Mouse (Mus musculus) kidney, postnatal 25 days (tissue): Measurements from ENCODE around the gene U90926.
A peak's percentile ranks its signal among the peaks of the same experiment; 100 is the strongest.

Source experiments
- DNase-seq, 2 experiments: peaks; one replicate each; pipeline ENCODE4 v3.0.0; 2021; ENCODE audit warnings: mixed read lengths in 2 of 2

U90926 gene

DNA sequence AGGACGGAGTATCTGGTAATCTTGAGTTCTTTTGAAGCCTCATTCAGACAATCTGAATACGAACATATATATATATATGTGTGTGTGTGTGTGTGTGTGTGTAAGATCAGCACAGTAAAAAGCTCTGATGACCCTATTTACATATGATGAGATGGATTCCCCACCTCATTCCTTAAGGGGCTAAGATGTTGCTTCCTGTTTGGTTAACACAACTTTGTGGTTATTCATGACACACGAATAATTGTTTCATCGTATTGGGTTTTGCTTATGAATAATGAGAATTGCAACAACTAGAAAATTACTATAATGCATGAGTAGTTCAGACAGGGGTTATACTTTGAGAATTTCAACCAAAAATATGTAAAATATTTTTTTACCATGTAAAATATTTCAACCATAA is at the start of gene U90926:
Gene U90926, minus strand, starts transcription at position 101 of the 400 bp plus-strand sequence.
- DNase-seq, result no peak

- no peak for DNase-seq
Observed at GRCm38 (mm10) chr5:92263761-92264359, 48.7 kb upstream of the U90926 start.

DNA sequence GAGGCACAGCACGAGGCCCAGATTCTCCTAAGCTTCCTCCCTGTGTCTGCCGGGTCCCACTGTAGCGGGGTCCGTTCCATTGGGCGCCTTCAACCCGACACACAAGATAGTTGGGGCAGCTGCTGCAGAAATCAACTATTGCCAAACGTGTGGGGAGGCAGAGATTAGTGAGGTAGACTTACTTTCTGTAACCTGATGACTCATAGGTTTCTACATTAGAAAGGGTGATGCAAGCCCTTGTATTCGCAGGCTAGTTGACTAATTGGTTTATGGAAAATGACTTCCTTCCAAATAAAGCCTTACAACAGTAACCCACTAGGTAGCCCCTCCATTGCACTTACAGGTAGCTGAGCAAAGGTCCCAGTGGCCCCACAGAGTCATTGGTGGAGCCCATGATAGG is 47.4 kb upstream of the U90926 start:
- DNase-seq, result no peak

DNA sequence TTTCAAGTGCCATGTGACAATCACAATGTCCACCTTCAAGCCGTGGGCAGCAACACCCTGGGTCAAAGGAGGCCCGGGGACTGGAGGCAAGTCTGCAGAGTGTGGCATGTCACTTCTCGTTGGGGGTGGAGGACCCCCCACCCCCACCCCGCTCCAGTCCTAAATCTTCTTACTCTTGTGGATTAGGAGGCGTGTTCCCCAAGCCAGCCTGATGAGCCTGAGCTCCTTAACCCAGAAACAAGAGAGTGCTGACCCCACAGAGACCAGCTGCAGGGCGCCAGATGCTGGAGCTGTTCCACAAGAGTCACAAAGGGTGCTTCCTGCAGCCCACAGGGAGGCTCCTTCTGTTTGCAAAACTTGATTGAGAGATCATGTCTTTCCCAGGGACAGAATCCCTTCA is 41.0 kb upstream of the U90926 start, which contains the start of gene Ppef2:
Gene Ppef2, minus strand, starts transcription at position 61 of the 400 bp plus-strand sequence.
- no peak for DNase-seq

- DNase-seq, result no peak
Observed at GRCm38 (mm10) chr5:92254476-92254875, 39.3 kb upstream of the U90926 start.

DNA sequence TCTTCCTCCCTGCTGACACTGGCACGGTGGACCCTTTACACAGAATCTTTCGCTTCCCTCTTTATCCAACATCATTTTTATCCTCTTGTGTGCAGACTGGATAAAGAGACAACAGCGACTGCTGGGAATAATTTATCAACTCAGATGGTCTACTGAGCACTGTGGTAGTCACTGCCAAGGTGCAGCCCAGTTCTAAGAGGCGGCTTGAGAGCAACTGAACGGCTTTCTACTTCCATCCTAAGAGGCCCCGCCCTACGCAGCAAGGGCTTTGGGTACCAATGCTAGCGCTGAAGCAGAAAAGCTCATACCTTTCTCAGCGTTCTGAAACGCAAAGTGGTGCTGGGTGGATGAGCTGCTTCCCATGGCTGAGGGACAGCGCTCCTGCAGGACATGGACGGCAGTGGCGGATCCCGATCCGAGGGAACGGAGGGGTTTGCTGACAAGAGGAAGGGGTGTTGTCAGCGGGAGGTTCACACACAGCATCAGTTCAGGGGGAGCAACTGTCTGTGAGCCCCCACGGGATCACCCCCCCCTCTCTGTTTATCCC is 37.7 kb upstream of the U90926 start:
- no peak for DNase-seq

GRCm38 (mm10) chr5:92252031-92252430 is 36.8 kb upstream of the U90926 start:
- no peak for DNase-seq

DNA sequence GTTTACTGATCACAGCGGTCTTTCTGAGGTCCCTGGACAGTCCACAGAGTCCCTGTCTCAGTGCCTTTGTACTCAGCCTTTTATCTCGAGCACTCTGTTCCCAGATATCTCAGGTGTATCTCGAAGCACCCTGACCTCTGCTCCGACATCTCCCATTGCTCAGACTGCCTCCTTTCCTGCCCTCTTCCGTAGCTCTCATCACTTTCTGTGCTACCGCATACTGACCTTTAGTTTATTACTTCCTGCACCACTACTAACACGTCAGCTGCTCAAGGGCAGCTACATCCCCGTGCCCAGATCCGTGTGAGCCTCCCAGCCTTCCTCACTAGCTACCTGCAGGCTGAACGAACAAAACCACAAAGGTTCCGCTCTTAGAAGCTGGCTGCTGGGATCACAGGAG is 33.4 kb upstream of the U90926 start:
- no peak for DNase-seq

- no peak for DNase-seq
Observed at GRCm38 (mm10) chr5:92245483-92245882, 30.3 kb upstream of the U90926 start.

DNA sequence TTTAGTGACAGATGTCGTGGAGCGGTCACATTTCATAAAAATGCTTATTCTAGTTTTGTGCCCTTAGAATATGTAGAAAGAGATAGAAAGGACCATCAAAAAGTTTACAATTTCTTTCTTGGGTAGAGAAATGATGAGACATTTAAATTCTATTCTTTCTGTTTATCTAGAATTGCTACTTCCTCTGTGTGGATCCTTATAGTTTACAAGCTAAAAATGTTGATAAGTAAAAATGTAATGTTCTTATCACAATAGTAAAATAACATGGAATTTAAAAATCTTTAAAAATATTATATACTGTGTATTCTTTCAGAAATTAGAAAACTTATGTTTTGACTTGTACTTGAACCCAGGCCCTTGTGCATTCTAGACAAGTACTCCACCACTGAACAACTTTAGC is 29.7 kb upstream of the U90926 start:
- no peak for DNase-seq

- DNase-seq, result no peak
Observed at GRCm38 (mm10) chr5:92240769-92241168, 25.6 kb upstream of the U90926 start.

DNA sequence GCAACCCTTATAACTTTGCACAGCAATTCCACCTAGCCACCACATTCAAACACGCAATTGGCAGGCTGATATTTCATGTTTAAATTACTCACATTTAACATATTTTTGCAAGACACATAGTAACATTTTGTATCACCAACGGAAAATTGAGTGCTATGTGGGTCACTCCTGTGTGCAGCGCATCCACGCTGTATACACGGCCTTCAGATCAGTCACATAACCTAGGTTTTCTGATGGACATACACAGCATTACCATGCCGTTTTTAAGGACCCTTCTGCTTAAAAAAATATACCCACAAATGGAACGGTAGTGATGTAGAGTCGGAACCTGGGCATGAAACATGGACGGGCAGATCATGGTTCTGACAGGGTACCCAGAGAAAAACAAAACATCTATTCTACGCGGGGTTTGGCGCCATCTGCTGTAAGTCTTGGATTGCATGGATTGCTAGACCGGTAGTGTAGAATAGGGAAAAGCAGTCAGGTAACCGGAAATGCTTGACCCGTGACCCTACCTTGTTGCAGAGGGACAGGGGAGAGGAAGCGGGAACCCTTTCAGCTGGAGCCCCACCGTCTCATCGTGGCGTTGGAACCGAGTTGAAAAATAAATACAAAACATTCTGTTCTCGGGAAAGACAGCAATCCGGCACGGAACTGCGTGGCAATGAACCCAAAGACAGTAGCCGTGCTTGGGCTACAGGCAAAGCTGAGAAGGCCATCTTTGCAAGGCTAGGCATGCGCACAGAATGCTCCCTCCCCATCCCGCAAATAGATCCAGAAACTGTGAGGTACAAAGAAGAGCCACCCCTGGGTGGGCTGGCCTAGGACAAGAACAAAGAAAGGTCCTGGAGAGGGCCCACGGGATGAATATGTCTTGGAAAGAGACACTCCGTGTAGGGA is 24.4 kb upstream of the U90926 start:
- DNase-seq, result peak; percentile 81 to 89

- DNase-seq, result no peak
Observed at GRCm38 (mm10) chr5:92234939-92235557, 19.8 kb upstream of the U90926 start.

DNA sequence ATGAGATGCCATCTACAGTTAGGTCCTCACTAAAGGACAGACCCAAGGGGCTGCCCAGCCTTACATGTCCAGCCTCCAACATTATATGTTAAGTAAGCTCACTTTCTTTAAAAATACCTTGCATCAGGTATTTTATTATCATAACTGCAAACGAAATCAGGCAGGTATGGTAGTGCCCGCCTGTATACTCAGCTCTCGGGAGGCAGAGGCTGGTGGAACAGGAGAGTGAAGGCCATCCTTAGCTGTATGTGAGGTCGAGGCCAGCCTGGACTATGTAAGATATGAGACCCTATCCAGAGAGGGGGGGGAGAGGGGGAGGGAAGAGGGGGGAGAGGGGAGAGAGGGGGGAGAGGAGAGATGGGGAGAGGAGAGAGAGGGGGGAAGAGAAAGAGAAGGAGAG is 18.2 kb upstream of the U90926 start:
- no peak for DNase-seq

DNA sequence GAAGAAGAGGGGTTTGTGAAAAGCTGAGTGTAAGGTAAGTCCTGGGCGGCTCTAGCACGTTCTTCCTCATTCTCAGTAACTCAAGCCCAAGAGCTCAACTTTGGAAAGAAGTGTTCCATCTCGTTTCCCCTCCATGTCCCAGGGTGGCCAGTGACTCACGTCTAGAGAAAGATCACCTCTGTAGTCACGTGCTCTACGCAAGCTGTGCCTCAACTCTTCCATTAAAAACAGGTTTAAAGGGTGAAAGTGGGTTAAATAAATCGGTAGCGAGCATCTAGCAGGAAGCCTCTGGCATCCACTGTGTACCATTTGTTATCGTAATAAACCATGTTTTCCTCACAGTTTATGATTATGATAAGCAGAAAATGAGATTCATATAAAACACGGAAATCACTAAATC is 16.6 kb upstream of the U90926 start:
- no peak for DNase-seq

DNA sequence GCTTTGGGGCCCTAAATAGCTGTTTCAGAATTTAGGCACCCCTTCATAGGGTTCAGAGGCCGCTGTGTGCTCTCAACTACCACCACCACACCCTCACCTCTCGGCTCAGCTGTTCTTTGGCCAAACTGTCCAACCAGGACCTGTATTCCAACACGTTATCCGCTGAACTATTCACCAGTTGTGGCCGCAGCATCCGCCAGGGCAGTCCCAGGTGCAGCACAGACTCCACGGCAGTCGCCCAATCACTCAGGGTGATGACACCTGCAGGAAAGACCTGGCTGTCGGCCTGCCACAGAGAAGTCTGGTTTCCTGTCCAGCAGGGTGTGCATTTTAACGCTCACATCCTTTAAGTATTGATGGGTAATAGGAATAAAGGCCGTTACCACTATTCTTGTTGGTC is 15.1 kb upstream of the U90926 start:
- DNase-seq, result no peak

DNA sequence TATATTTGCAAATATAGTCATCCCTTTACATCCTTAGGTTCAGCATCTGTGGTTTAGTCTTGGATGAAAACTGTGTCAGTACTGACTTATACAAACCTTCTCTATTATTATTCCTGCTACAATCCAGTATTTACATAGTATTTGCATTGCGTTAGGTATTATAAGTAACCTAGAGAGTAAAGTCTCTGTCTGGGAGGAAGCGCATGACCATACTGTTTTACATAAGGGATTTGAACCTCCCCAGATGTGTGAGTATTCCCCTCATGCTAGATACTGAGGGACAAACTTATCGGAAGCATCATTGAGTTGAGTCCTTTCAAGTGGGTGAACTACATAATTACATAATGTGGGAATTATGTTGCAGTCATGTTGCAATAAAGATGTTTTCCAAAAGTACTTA is 14.3 kb upstream of the U90926 start:
- DNase-seq, result no peak

DNA sequence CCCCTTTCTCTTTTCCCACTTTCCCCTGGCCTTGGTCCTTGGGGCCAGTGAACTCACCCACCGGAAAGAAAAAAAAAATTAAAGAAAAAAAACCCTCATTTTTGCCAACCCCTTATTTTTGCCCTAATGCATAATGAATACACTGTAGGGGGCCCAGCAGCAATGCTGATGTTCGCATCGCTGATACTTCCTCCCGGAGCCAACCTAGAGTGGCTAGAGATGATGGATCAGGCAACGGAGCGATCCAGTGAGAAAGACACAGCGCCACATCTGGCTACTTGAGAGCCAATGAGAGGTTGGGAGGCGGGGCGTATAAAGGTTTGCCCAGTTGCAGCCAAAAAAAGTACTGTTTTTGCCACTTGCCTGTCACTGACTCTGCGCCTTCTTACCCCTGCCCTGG is 13.6 kb upstream of the U90926 start:
- DNase-seq, result no peak

GRCm38 (mm10) chr5:92227782-92228181 is 12.6 kb upstream of the U90926 start:
- DNase-seq, result no peak

DNA sequence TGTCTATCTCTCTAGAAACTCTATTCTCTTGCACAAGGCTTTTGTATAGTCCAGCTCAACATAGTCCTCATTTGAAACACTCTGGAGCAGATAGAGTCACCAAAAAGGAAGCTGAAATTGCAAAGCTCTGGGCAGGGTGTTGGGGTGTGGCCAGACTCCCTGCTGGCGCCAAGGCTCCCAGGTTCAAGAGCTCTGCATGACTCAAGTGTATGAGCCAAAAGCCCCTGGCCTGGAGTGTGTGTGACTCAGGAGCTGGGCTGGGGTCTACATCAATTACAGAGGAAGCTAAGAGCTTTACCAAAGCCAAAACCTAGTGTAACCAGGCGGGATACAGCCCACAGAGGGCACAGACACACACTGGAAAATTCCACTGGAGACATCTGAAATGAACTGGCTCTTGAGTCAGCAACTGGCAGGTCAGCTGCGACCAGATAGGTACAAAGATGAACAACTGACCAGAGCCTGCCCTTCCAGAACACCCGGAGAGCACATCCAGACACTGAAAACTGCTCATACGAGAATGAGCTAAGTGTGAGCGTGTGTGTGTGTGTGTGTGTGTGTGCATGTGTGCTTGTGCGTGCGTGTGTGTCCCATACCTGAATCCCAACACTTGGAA is 5.2 kb upstream of the U90926 start:
- DNase-seq, result peak; percentile 13 to 58

- DNase-seq, result no peak
Observed at GRCm38 (mm10) chr5:92219826-92220225, 4.6 kb upstream of the U90926 start.

GRCm38 (mm10) chr5:92218915-92219793 is 3.9 kb upstream of the U90926 start:
- DNase-seq, result no peak
